Mouse (Mus musculus): ENCODE results near the gene Gm42957. TPM values are rescaled to one million over a fixed set of nuclear protein-coding genes. Genes with fewer than 3 reads are reported as not detected.
A peak's percentile ranks its signal among the peaks of the same experiment; 100 is the strongest.

The Gm42957 gene
- total and polyA plus RNA-seq, 2 experiments from 2014 or later: 0.05 to 0.44 TPM

DNA sequence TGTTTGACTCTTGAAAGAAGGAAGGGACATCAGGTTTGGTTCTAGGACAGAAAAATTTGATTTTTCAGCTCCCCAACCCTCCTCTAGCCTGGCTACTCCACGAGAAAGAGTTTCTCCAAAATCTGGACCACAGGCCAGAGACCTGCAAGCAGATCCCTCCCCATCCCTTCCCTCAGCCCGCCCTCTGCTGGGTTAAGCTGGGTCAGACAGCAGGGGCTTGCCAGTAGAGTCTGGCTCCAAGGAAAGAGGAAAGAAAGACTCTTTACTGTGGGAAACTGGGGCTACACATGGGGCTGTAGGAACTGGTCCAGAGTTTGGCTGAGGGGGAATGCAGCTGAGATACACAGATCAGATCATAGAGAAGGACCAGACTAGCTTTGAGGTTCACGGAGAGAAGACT, 57.2 kb downstream of the Gm42957 start:
- Histone ChIP-seq H3K9ac (replicated peaks; ENCODE audit: low read length, poor library complexity, severe bottlenecking) (no peak overlapping the region), H3K9me3 (ENCODE audit: low read length) (no peaks in the 10 kb centered on the region), H3K36me3 (ENCODE audit: insufficient read depth, low read length) (no peaks in the 10 kb centered on the region), H3K27me3 (ENCODE audit: insufficient read depth, low read length) (no peaks in the 10 kb centered on the region), H3K27ac (ENCODE audit: low read depth, low read length) (no peak overlapping the region), H3K4me3 (ENCODE audit: low read depth, low read length) (no peak overlapping the region), H3K4me1 (ENCODE audit: insufficient read depth, low read length) (no peaks in the 10 kb centered on the region), H3K4me2 (ENCODE audit: low read depth, low read length, poor library complexity, severe bottlenecking) (no peak overlapping the region)
- ATAC-seq (ENCODE audit: low FRiP score) (no peak), DNase-seq (ENCODE audit: low spot score) (peak; percentile 43)
- WGBS: 13% methylated on average over 3 of the region's 3 CpGs
- TF ChIP-seq CTCF (IDR thresholded peaks at IDR 0.05): peak; percentile 61

DNA sequence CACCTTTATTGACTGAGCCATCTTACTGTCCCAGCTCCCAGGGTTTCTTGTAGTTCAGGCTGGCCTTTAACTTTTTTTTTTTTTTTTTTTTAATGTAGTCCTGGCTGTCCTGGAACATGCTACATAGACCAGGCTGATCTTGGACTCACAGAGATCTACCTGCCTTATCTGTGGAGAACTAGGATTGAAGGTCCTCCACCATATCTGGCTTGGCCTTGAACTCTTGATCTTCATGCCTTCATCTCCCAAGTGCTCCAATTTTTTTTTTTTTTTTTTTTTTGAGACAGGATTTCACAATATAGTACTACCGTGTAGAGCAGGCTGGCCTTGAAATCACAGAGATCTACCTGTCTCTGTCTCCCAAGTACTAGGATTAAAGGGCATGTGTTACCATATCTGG, 58.3 kb downstream of the Gm42957 start:
- DNase-seq (ENCODE audit: low spot score): no peak
- no peaks in the 10 kb centered on the region for H3K27me3 ChIP-seq (ENCODE audit: insufficient read depth, low read length)
- H3K4me2 ChIP-seq (ENCODE audit: low read depth, low read length, poor library complexity, severe bottlenecking): no peak overlapping the region
- H3K4me3 ChIP-seq (ENCODE audit: low read depth, low read length): no peak overlapping the region
- no peak for TF ChIP-seq CTCF (IDR thresholded peaks at IDR 0.05)
- no peak overlapping the region for H3K9ac ChIP-seq (replicated peaks; ENCODE audit: low read length, poor library complexity, severe bottlenecking)
- no peaks in the 10 kb centered on the region for H3K9me3 ChIP-seq (ENCODE audit: low read length)
- H3K27ac ChIP-seq (ENCODE audit: low read depth, low read length): no peak overlapping the region
- 86% methylated on average over 1 of the region's 1 CpGs for WGBS
- no peaks in the 10 kb centered on the region for H3K36me3 ChIP-seq (ENCODE audit: insufficient read depth, low read length)
- peaks cover 4% of the 10 kb centered on the region; the same call in 1 of the 2 replicates for H3K4me1 ChIP-seq (ENCODE audit: insufficient read depth, low read length)
- ATAC-seq (ENCODE audit: low FRiP score): no peak

- Histone ChIP-seq H3K27ac (ENCODE audit: low read depth, low read length) (peak within 1 kb of the TSS; percentile 78), H3K4me3 (ENCODE audit: low read depth, low read length) (peak within 1 kb of the TSS; percentile 94), H3K9ac (replicated peaks; ENCODE audit: low read length, poor library complexity, severe bottlenecking) (peak within 1 kb of the TSS; percentile 81), H3K9me3 (ENCODE audit: low read length) (no peaks in the 10 kb centered on the region), H3K4me1 (ENCODE audit: insufficient read depth, low read length) (peaks cover 4% of the 10 kb centered on the region; the same call in 1 of the 2 replicates), H3K27me3 (ENCODE audit: insufficient read depth, low read length) (no peaks in the 10 kb centered on the region), H3K36me3 (ENCODE audit: insufficient read depth, low read length) (peaks cover 6% of the 10 kb centered on the region), H3K4me2 (ENCODE audit: low read depth, low read length, poor library complexity, severe bottlenecking) (peak within 1 kb of the TSS; percentile 86)
- 1% methylated on average over 35 of the region's 35 CpGs for WGBS
- peak; percentile 71 for DNase-seq (ENCODE audit: low spot score)
- peak; percentile 71 for ATAC-seq (ENCODE audit: low FRiP score)
- no peak for TF ChIP-seq CTCF (IDR thresholded peaks at IDR 0.05)
Observed at GRCm38 (mm10) chr3:96696198-96696765, 61.0 kb downstream of the Gm42957 start, which contains the start of gene Pias3. TSS of gene Pias3 (plus strand) at chr3:96696384.

DNA sequence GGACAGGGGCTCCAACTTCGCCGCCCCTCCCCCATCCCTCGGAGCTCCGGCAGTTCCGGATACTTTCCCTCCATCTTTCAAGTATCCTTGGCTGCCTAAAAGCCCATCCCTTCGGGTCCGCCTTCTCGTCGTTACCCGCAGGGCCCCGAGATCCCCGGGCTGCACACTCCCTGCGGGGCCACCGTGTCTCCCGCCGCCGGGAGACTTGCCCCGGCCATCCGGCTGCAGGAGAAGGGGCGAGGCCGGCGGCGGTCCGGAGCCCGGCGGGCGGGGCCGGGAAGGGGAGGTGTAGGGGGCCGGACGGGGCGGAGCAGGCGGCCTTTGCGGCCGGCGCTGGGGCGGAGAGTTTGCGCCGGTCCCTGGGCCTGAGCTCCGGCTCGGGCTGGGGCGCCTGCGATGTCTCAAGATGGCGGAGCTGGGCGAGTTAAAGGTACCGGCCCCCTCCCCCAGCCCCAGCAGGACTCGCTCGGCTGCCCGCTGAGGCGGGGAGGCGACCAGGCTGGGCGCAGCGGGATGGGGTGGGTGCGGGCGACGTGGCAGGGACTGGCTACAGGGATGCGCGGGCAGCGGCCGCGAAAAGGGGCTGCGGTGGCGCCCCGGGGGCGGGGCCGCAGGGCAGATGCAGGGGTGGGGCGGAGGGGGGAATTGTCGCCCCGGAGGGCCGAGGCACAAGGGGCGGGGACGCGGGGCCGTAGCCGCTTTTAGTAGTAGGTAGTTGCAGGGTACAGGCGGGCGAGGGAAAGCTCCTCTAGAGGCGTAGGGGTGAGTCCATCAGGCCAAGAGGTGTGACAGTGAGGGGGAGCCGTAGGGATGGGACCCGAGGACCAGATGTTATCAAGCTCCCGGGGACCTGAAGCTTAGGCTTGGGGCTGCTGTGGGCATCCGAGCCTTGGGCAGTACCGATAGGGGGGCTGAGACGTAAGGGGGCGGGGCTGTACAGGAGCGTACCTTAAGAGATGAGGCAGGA, 61.8 kb downstream of the Gm42957 start:
- under 1% methylated on average over 79 of the region's 85 CpGs for WGBS
- peak; percentile 92 for ATAC-seq (ENCODE audit: low FRiP score)
- H3K4me2 ChIP-seq (ENCODE audit: low read depth, low read length, poor library complexity, severe bottlenecking): peak overlapping the region; percentile 86

DNA sequence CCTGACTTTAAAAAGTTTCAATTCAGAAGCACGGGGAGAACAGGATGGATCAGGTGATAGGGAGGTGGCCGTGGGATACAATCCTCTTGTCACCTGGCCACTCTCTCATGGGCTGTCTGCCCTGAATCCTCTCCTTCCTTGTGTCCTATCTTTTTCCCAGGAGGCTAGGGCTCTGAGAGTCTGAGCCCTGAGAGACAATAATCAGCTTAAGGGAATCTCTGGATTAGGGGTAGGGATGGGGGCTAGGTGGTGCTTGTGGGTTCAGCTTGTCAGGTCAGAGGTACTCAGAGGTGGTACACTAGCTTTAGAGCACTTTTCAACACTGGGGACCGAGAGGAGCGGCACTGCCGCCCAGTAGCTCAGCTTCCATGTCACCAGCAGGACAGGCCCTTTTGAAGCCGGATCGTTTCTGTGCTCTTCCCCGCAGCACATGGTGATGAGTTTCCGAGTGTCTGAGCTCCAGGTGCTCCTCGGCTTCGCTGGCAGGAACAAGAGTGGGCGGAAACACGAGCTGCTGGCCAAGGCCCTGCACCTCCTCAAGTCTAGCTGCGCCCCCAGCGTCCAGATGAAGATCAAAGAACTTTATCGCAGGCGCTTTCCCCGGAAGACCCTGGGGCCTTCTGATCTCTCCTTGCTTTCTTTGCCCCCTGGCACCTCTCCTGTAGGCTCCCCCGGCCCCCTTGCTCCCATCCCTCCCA, 63.9 kb downstream of the Gm42957 start:
- DNase-seq (ENCODE audit: low spot score): no peak
- no peaks in the 10 kb centered on the region for H3K27me3 ChIP-seq (ENCODE audit: insufficient read depth, low read length)
- H3K4me1 ChIP-seq (ENCODE audit: insufficient read depth, low read length): peaks cover 4% of the 10 kb centered on the region; the same call in 1 of the 2 replicates
- TF ChIP-seq CTCF (IDR thresholded peaks at IDR 0.05): peak; percentile 30; the same call in 1 of the 2 replicates
- no peaks in the 10 kb centered on the region for H3K9me3 ChIP-seq (ENCODE audit: low read length)
- H3K36me3 ChIP-seq (ENCODE audit: insufficient read depth, low read length): peaks cover 29% of the 10 kb centered on the region
- 57% methylated on average over 19 of the region's 19 CpGs for WGBS
- no peak overlapping the region for H3K4me2 ChIP-seq (ENCODE audit: low read depth, low read length, poor library complexity, severe bottlenecking)
- ATAC-seq (ENCODE audit: low FRiP score): no peak
- H3K4me3 ChIP-seq (ENCODE audit: low read depth, low read length): no peak overlapping the region
- no peak overlapping the region for H3K9ac ChIP-seq (replicated peaks; ENCODE audit: low read length, poor library complexity, severe bottlenecking)
- H3K27ac ChIP-seq (ENCODE audit: low read depth, low read length): no peak overlapping the region

More for the DNA sequence above, 61.8 kb downstream of the Gm42957 start:
- Histone ChIP-seq H3K36me3 (ENCODE audit: insufficient read depth, low read length) (peaks cover 13% of the 10 kb centered on the region), H3K9ac (replicated peaks; ENCODE audit: low read length, poor library complexity, severe bottlenecking) (peak overlapping the region; percentile 81), H3K4me3 (ENCODE audit: low read depth, low read length) (peak overlapping the region; percentile 94), H3K27me3 (ENCODE audit: insufficient read depth, low read length) (no peaks in the 10 kb centered on the region), H3K4me1 (ENCODE audit: insufficient read depth, low read length) (peaks cover 4% of the 10 kb centered on the region; the same call in 1 of the 2 replicates), H3K27ac (ENCODE audit: low read depth, low read length) (peak overlapping the region; percentile 78), H3K9me3 (ENCODE audit: low read length) (no peaks in the 10 kb centered on the region)
- TF ChIP-seq CTCF (IDR thresholded peaks at IDR 0.05): no peak
- peak; percentile 91 for DNase-seq (ENCODE audit: low spot score)
